Mouse (Mus musculus) liver, embryonic 14.5 days (tissue): ENCODE measurements around the gene Crlf1. TPM values are rescaled to one million over a fixed set of nuclear protein-coding genes. Genes with fewer than 3 reads are reported as not detected.

Experiments used
- ATAC-seq: fragments of 200-750 bp; cut with Nextera tagmentation; 2 replicates; pipeline ENCODE4 v1.8.0; 2017; ENCODE audit warnings: moderate number of reproducible peaks, mild to moderate bottlenecking, moderate library complexity; ENCODE audit not compliant: insufficient read depth
- DNase-seq, 3 experiments: peaks; one replicate each; pipeline ENCODE4 v3.0.0-alpha.2; 2012 to 2013; ENCODE audit warnings: low read depth in 3 of 3, low spot score in 3 of 3
- H3K27ac ChIP-seq: fragments of 300-500 bp; sonication (generic); 2 replicates; pipeline ENCODE4 v1.5.1; 2014; ENCODE audit warnings: moderate library complexity, mild to moderate bottlenecking, control low read depth, inconsistent platforms
- H3K27me3 ChIP-seq: fragments of 300-500 bp; sonication (generic); 2 replicates; pipeline ENCODE4 v1.6.1; 2014; ENCODE audit warnings: mild to moderate bottlenecking, low read length, moderate library complexity; ENCODE audit not compliant: control insufficient read depth, insufficient read depth
- H3K36me3 ChIP-seq: fragments of 300-500 bp; sonication (generic); replicated peaks from 2 replicates; pipeline ENCODE4 v1.6.1; 2014; ENCODE audit warnings: low read depth; ENCODE audit not compliant: control insufficient read depth, insufficient read depth
- H3K4me1 ChIP-seq, 2 experiments: fragments of 200-500 bp in 1 of 2; fragments of 300-500 bp in 1 of 2; sonication (generic) in 1 of 2; replicated peaks; 2 replicates each; pipeline ENCODE4 v1.6.1; 2012 to 2014; ENCODE audit warnings: antibody characterized with exemption in 1 of 2, inconsistent platforms in 1 of 2, low read length in 1 of 2; ENCODE audit not compliant: control insufficient read depth in 2 of 2, insufficient read depth in 2 of 2
- H3K4me2 ChIP-seq: fragments of 300-500 bp; sonication (generic); 2 replicates; pipeline ENCODE4 v1.6.1; 2014; ENCODE audit warnings: low read depth, mild to moderate bottlenecking, control low read depth, moderate library complexity
- H3K4me3 ChIP-seq, 2 experiments: fragments of 200-500 bp in 1 of 2; fragments of 300-500 bp in 1 of 2; sonication (generic) in 1 of 2; 2 replicates each; pipeline ENCODE4 v1.5.1; 2012 to 2014; ENCODE audit warnings: low read depth in 2 of 2, low read length in 2 of 2, mild to moderate bottlenecking in 2 of 2, control low read depth in 1 of 2, inconsistent platforms in 1 of 2, moderate library complexity in 1 of 2; ENCODE audit not compliant: insufficient read depth in 1 of 2
- H3K9ac ChIP-seq: fragments of 300-500 bp; sonication (generic); replicated peaks from 2 replicates; pipeline ENCODE4 v1.6.1; 2014; ENCODE audit warnings: mild to moderate bottlenecking, control low read depth, moderate library complexity
- H3K9me3 ChIP-seq: fragments of 300-500 bp; sonication (generic); 2 replicates; pipeline ENCODE4 v1.6.1; 2016; ENCODE audit warnings: low read length, mixed read lengths; ENCODE audit not compliant: control insufficient read depth
- CTCF ChIP-seq: IDR thresholded peaks from 2 replicates; pipeline ENCODE4 v1.5.1; 2016; ENCODE audit warnings: antibody characterized with exemption, low read depth, control low read depth
- EP300 ChIP-seq: IDR thresholded peaks from 2 replicates; pipeline ENCODE4 v1.6.1; 2016; ENCODE audit warnings: antibody characterized with exemption, low read depth
- WGBS: fragments of 180-500 bp; shearing (Covaris S2); extraction: QIAGEN DNeasy Blood & Tissue Kit; methylation state at CpG from one replicate; pipeline ENCODE4 v1.1.7; 2014; ENCODE audit not compliant: insufficient replicate concordance; 5-methylcytosine and 5-hydroxymethylcytosine counted together
- polyA plus RNA-seq, 2 experiments: library from polyadenylated mRNA; depleted of rRNA in 1 of 2; stranded (reverse) in 1 of 2; unstranded in 1 of 2; fragments of >200 nt; fragmentation: Nextera tagmentation in 1 of 2; extraction: Ambion mirVana in 1 of 2; gene quantifications; 2 replicates each; pipeline versions ENCODE4 v1.2.1 to v1.2.3; 2012 to 2014

Gene Crlf1
- polyA plus RNA-seq, 2 experiments, result 1.9 to 3.7 TPM

DNA sequence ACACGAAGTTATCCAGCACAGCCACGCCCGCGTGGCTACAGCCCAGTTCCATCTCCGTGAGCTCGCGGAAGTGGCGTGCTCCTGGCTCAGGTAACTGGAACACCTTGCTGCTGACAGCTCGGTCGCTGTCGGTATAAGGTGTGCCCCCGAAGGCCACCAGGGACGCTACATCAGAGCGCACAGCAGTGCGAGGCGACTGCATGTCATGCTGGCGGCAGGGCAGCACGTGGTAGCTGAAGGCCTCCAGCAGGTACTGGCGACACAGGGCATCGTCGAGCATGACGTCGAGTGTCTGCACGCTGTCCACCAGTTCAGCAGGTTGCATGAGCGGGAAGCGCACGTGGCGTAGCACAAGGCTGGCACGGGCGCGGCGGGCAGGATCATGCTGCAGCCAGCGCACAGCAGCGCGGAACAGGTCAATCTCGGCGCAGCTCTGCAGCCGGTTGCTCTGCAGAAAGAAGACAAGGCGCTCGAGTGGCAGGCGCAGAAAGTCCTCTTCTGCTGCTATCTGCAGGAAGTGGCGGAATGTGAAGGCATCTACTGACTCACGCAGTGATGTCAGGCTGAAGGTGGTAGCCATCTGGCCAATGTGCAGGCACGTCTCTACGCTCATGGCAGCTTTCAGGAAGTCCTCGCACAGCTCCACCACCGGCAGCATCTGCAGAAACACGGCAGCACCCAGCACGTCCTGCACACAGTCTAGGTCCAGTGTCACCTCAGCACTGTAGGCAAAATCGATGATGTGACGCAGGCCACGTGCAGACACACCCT is 40.6 kb upstream of the Crlf1 start:
- H3K27me3 ChIP-seq, result no peaks in the 10 kb centered on the region

DNA sequence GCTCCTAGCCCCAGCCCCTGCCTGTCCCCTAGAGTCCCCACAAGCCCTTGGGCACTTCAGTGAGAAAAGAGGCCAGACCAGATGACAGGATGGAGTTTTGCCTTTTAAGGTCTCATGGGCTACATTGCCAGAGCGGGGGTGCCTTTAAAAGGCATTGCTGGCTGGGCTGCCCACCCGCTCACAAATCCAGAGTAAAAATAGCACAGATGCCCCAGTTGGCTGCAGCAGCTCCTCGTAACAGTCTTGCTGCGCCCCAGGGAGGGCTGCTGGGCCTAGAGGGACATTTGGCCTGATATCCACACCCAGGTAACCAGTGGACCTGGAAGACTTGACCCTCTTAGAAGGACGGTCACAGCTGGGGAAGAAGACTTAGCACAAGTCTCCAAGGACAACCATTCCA is 39.1 kb upstream of the Crlf1 start:
- 85% methylated on average over 5 of the region's 5 CpGs for WGBS
- Histone ChIP-seq H3K9ac (no peak overlapping the region), H3K36me3 (no peaks in the 10 kb centered on the region), H3K27me3 (no peaks in the 10 kb centered on the region), H3K4me2 (no peak overlapping the region), H3K4me1 (no peaks in the 10 kb centered on the region), H3K9me3 (no peaks in the 10 kb centered on the region), H3K27ac (no peak overlapping the region), H3K4me3 (no peak overlapping the region)
- ATAC-seq (no peak), DNase-seq (no peak)
- no peak for TF ChIP-seq EP300

More for the DNA sequence above, 40.6 kb upstream of the Crlf1 start:
- no peak overlapping the region for H3K27ac ChIP-seq
- no peaks in the 10 kb centered on the region for H3K4me1 ChIP-seq
- H3K36me3 ChIP-seq, result no peaks in the 10 kb centered on the region
- no peak overlapping the region for H3K4me2 ChIP-seq
- H3K9me3 ChIP-seq, result no peaks in the 10 kb centered on the region
- H3K4me3 ChIP-seq, result no peak overlapping the region
- 56% methylated on average over 52 of the region's 52 CpGs for whole genome bisulfite sequencing
- TF ChIP-seq EP300, result no peak
- DNase-seq (no peak), ATAC-seq (no peak)
- H3K9ac ChIP-seq, result no peak overlapping the region

DNA sequence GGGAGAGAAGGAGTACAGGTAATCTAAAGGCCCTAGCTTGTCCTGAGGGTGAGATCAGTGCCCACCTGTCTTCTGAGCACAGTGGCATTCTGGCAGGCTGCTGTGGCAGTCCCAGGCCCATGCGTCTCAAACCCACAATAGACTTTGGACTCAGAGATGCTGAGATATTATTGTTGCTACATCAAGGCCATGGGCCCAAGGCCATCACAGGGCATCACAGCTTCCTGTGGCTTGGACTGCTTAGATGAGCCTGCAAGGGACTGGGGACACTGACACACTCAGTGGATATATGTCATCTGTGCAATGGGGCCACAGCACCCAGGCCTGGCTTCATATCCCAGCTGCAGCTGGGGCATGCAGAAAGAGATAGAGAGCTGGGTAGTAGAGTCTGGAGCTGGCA is 36.0 kb upstream of the Crlf1 start:
- Histone ChIP-seq H3K36me3 (no peaks in the 10 kb centered on the region), H3K27ac (no peak overlapping the region), H3K9ac (no peak overlapping the region), H3K27me3 (no peaks in the 10 kb centered on the region), H3K4me1 (no peaks in the 10 kb centered on the region), H3K4me2 (no peak overlapping the region), H3K4me3 (no peak overlapping the region), H3K9me3 (no peaks in the 10 kb centered on the region)
- TF ChIP-seq EP300 (no peak), CTCF (no peak)
- 90% methylated on average over 1 of the region's 1 CpGs for WGBS
- no peak for ATAC-seq
- no peak for DNase-seq

DNA sequence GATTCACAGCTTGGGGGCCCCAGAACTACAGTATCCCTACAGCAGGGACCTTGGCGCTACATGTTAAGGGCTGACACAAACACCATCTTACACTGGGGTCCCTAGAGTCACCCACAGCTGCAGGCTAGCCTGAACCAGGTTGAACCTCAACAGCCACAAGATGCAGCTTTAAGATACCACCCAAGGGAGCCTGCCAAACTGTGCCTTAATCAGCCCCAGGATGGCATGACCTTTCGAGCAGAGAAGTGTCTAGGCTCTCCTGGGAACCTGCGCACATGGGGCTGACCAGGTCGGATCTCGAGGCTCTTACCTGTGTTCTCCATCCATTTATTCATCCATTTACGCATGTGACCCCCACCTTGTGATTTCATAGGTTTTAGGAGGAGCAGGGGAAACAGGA is 35.1 kb upstream of the Crlf1 start:
- Histone ChIP-seq H3K4me3 (no peak overlapping the region), H3K4me1 (no peaks in the 10 kb centered on the region), H3K9me3 (no peaks in the 10 kb centered on the region), H3K27me3 (no peaks in the 10 kb centered on the region), H3K9ac (no peak overlapping the region), H3K36me3 (no peaks in the 10 kb centered on the region), H3K4me2 (no peak overlapping the region), H3K27ac (no peak overlapping the region)
- DNase-seq (no peak), ATAC-seq (no peak)
- no peak for TF ChIP-seq CTCF
- no peak for TF ChIP-seq EP300
- 75% methylated on average over 6 of the region's 6 CpGs for whole genome bisulfite sequencing

DNA sequence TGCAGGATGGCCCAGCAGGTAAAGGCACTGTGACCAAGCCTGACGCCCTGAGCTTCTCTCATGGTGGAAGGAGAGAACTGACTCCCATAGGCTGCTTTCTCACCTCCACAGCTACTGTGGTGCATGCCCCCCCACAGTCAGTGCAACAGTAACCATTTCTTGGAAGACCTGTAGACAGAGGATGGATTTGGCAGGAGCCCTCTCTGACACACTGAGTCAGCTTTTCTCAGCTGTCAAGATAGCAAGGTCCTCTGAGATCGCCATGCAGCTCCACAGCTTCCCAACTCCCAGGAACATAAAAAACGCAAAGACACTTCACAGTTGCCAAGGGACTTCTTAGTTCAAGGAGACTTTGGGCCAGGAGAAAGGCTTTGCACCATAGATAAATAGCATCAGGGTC is 34.5 kb upstream of the Crlf1 start:
- Histone ChIP-seq H3K4me2 (no peak overlapping the region), H3K4me3 (no peak overlapping the region), H3K4me1 (no peaks in the 10 kb centered on the region), H3K27ac (no peak overlapping the region), H3K36me3 (no peaks in the 10 kb centered on the region), H3K27me3 (no peaks in the 10 kb centered on the region), H3K9ac (no peak overlapping the region), H3K9me3 (no peaks in the 10 kb centered on the region)
- 68% methylated on average over 3 of the region's 3 CpGs for WGBS
- ATAC-seq (no peak), DNase-seq (no peak)
- no peak for TF ChIP-seq EP300
